Mouse (Mus musculus): ENCODE data around the gene Pcnt. TPM values are rescaled to one million over a fixed set of nuclear protein-coding genes. Genes with fewer than 3 reads are reported as not detected.

Gene Pcnt
- polyA plus RNA-seq, 1 experiment from 2014 or later, result 5.4 TPM

GRCm38 (mm10) chr10:76316194-76316593 is 126.4 kb downstream of the Pcnt start:
- TF ChIP-seq CTCF (IDR thresholded peaks at IDR 0.05; ENCODE audit: low read depth) (no peak), EP300 (IDR thresholded peaks at IDR 0.05; ENCODE audit: low read depth) (no peak)
- no peak overlapping the region for H3K27ac ChIP-seq (ENCODE audit: low read depth)
- 70% methylated on average over 7 of the region's 7 CpGs for WGBS (ENCODE audit: insufficient replicate concordance)
- H3K4me2 ChIP-seq (ENCODE audit: low read depth, low read length), result no peak overlapping the region
- ATAC-seq (no peak), DNase-seq (no peak)
- H3K9ac ChIP-seq (replicated peaks), result no peak overlapping the region
- no peaks in the 10 kb centered on the region for H3K9me3 ChIP-seq (ENCODE audit: low read length)
- H3K4me1 ChIP-seq (ENCODE audit: insufficient read depth), result no peaks in the 10 kb centered on the region
- peaks cover 8% of the 10 kb centered on the region for H3K36me3 ChIP-seq (replicated peaks; ENCODE audit: insufficient read depth, low read length)
- no peaks in the 10 kb centered on the region for H3K27me3 ChIP-seq (ENCODE audit: insufficient read depth, low read length)
- H3K4me3 ChIP-seq (ENCODE audit: low read depth, low read length), result no peak overlapping the region

- Histone ChIP-seq H3K4me2 (ENCODE audit: low read depth, low read length) (no peak overlapping the region), H3K9ac (replicated peaks) (no peak overlapping the region)
Measured at GRCm38 (mm10) chr10:76306738-76307137, 135.8 kb downstream of the Pcnt start.

More at GRCm38 (mm10) chr10:76306738-76307137, 135.8 kb downstream of the Pcnt start:
- no peak overlapping the region for H3K4me3 ChIP-seq (ENCODE audit: low read depth, low read length)
- ATAC-seq (no peak), DNase-seq (no peak)
- H3K27me3 ChIP-seq (ENCODE audit: insufficient read depth, low read length), result no peaks in the 10 kb centered on the region
- no peak overlapping the region for H3K27ac ChIP-seq (ENCODE audit: low read depth)
- H3K4me1 ChIP-seq (ENCODE audit: insufficient read depth), result no peaks in the 10 kb centered on the region
- no peaks in the 10 kb centered on the region for H3K36me3 ChIP-seq (replicated peaks; ENCODE audit: insufficient read depth, low read length)
- no peaks in the 10 kb centered on the region for H3K9me3 ChIP-seq (ENCODE audit: low read length)
- 40% methylated on average over 9 of the region's 9 CpGs for WGBS (ENCODE audit: insufficient replicate concordance)
- no peak for TF ChIP-seq CTCF (IDR thresholded peaks at IDR 0.05; ENCODE audit: low read depth)

Other genes with a start within 250 kb of the Pcnt start
- 2.7 and 3.0 TPM in 2 replicates for gene Prmt2, start 204.9 kb downstream of the Pcnt start, polyA plus RNA-seq (2015; fragmentation: Nextera tagmentation; extraction: Ambion mirVana)
- 0.14 and 0.23 TPM in 2 replicates for gene S100b, start 188.9 kb downstream of the Pcnt start, polyA plus RNA-seq (2015; fragmentation: Nextera tagmentation; extraction: Ambion mirVana)
- 0.67 and 0.97 TPM in 2 replicates for gene Dip2a, start 97.5 kb downstream of the Pcnt start, polyA plus RNA-seq (2015; fragmentation: Nextera tagmentation; extraction: Ambion mirVana)
- gene AC141477.1, start 2.3 kb downstream of the Pcnt start, polyA plus RNA-seq (2015; fragmentation: Nextera tagmentation; extraction: Ambion mirVana), result 1.2 TPM in 1 of 2 replicates, not detected in the other
- not detected in 2 replicates for gene 2610028H24Rik, start 6.3 kb upstream of the Pcnt start, polyA plus RNA-seq (2015; fragmentation: Nextera tagmentation; extraction: Ambion mirVana)
- 14.9 and 18.2 TPM in 2 replicates for gene Mcm3ap, start 26.1 kb upstream of the Pcnt start, polyA plus RNA-seq (2015; fragmentation: Nextera tagmentation; extraction: Ambion mirVana)
- gene Ybey, start 26.3 kb upstream of the Pcnt start, polyA plus RNA-seq (2015; fragmentation: Nextera tagmentation; extraction: Ambion mirVana), result 2.5 and 2.7 TPM in 2 replicates
- 14.5 and 15.8 TPM in 2 replicates for gene Lss, start 88.8 kb upstream of the Pcnt start, polyA plus RNA-seq (2015; fragmentation: Nextera tagmentation; extraction: Ambion mirVana)
- not detected in 2 replicates for gene Spatc1l, start 119.5 kb upstream of the Pcnt start, polyA plus RNA-seq (2015; fragmentation: Nextera tagmentation; extraction: Ambion mirVana)
- gene Ftcd, start 132.9 kb upstream of the Pcnt start, polyA plus RNA-seq (2015; fragmentation: Nextera tagmentation; extraction: Ambion mirVana), result 171 TPM in 2 replicates
- gene Col6a2, start 180.8 kb upstream of the Pcnt start, polyA plus RNA-seq (2015; fragmentation: Nextera tagmentation; extraction: Ambion mirVana), result 5.9 and 6.2 TPM in 2 replicates

Measured in liver, postnatal 0 days (tissue).